ENCODE assay signal across 3 mouse cellular contexts in genomic region chr19:43952936-43953335, GRCm38 (mm10). TPM values are rescaled to one million over a fixed set of nuclear protein-coding genes. Genes with fewer than 3 reads are reported as not detected.
"Had no signal": no experiment of that assay in that cellular context is flagged by ENCODE, and none has a peak within 500 bp of the region (broad histone marks: within the 10 kb centered on the region; RNA-seq: fewer than 3 reads in every experiment).

No protein-coding gene starts in this region.

RNA-seq across cellular contexts. Expression of gene Cpn1, which starts 33.4 kb away (rescaled TPM):
- total RNA-seq: megakaryocyte-erythroid progenitor cell, adult 5-6 weeks; monocyte, adult 5-6 weeks; neutrophil, adult 5-6 weeks had no signal
